Mouse (Mus musculus) heart, postnatal 10 days (tissue): ENCODE measurements around the gene Pcnt. TPM values are rescaled to one million over a fixed set of nuclear protein-coding genes. Genes with fewer than 3 reads are reported as not detected.

Experiments
- DNase-seq, 2 experiments: peaks; one replicate each; pipeline ENCODE4 v3.0.0; 2021
- intact Hi-C: fragments of 180-260 bp; cut with DNase I; formaldehyde crosslinking; loops from one replicate; pipeline ENCODE4 v1.15.1; 2025
- total RNA-seq, 2 experiments: library from RNA; stranded (reverse); gene quantifications; 2 replicates each; pipeline ENCODE4 v1.2.3; 2021

The Pcnt gene
- total RNA-seq, 2 experiments from 2014 or later = 30.0 to 36.4 TPM

DNA sequence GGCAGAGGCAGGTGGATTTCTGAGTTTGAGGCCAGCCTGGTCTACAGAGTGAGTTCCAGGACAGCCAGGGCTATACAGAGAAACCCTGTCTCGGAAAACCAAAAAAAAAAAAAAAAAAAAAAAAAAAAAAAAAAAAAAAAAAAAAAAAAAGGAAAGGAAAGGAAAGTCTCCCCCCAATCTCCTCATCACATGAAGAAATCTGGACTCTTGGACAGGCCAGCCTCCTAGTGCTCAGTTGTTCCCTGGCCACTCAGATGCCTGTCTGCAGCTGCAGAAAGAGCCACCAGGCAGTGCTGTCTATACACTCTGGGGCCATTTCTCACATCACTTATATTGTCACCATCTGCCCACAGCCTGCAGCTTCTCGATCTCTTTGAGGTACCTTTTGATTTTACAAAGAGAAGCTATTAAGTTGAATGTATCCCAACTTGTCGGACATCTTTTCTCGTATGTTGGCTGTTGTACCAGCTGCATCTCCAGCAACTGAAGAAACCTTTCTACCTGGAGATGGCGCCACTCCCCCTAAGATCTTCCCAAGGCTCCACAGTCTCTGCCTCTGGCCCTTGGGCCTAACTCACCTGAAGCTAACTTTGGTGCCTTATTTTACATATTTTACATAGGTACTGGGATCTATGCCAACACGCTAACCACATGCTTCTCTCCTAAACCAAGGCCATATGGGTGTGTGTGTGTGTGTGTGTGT is 116.1 kb downstream of the Pcnt start:
- intact Hi-C loops = no loop called here
- peak; percentile 35 to 63 for DNase-seq

DNA sequence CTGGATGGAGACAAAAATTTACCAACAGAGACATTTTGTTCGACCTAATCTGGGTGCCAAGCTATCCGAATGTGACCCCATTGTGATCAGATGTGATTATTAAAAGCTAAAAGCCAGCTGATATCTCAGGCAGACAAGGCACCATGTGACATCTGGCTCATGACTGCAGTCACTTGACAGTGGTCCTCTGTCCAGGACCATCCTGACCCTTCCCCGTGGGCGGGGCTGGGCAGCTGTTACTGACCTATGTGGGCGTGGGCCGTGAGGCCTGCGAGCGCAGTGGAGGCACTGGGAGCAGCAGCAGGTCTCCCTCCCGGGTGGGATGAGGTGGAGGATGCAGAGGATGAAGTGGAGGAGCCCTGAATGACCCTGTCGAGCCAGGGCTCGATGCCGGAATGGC is 125.0 kb downstream of the Pcnt start:
- DNase-seq = no peak
- intact Hi-C loops = no loop called here

DNA sequence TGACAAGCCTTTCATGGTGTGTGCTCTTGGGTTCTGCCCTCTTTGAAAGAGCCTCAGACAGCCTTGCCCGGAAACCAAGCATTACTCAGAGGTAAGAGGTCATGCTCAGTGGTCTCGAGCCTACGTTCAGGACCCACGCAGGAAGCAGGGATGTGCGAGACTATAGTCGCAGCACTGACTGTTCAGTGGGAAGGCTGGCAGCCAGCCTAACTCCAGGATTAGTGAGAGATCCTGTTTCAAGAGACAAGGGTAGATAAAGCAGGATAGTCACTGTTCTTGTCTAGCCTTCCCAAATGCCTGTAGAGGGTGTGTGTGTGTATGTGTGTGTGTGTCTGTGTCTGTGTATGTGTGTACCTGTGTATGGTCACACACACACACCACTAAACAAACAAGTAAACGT is 126.4 kb downstream of the Pcnt start:
- intact Hi-C loops = no loop called here
- no peak for DNase-seq

GRCm38 (mm10) chr10:76306738-76307137 is 135.8 kb downstream of the Pcnt start:
- intact Hi-C loops = no loop called here

More at GRCm38 (mm10) chr10:76306738-76307137, 135.8 kb downstream of the Pcnt start:
- no peak for DNase-seq

Other genes starting within 250 kb of the Pcnt start
- 10 to 100 TPM; 16.5 to 21.9 TPM for gene Prmt2, start 204.9 kb downstream of the Pcnt start, total RNA-seq
- 1 to 10 TPM; 3.2 to 7.7 TPM for gene S100b, start 188.9 kb downstream of the Pcnt start, total RNA-seq
- gene Dip2a, start 97.5 kb downstream of the Pcnt start, total RNA-seq = 10 to 100 TPM; 24.0 to 24.4 TPM
- gene AC141477.1, start 2.3 kb downstream of the Pcnt start, total RNA-seq = not detected
- gene 2610028H24Rik, start 6.3 kb upstream of the Pcnt start, total RNA-seq = under 1 TPM; 0.22 to 0.50 TPM
- 10 to 100 TPM; 34.4 to 36.0 TPM for gene Mcm3ap, start 26.1 kb upstream of the Pcnt start, total RNA-seq
- 1 to 10 TPM; 3.5 to 3.6 TPM for gene Ybey, start 26.3 kb upstream of the Pcnt start, total RNA-seq
- 1 to 10 TPM; 6.7 to 8.0 TPM for gene Lss, start 88.8 kb upstream of the Pcnt start, total RNA-seq
- gene Spatc1l, start 119.5 kb upstream of the Pcnt start, total RNA-seq = not detected
- under 1 TPM in 1 of 2 experiments, not detected in 1; 0.45 TPM for gene Ftcd, start 132.9 kb upstream of the Pcnt start, total RNA-seq
- 100 to 1,000 TPM; 224 to 241 TPM for gene Col6a2, start 180.8 kb upstream of the Pcnt start, total RNA-seq